Comparison of ENCODE assay signal across 16 mouse cellular contexts in the genomic region with DNA sequence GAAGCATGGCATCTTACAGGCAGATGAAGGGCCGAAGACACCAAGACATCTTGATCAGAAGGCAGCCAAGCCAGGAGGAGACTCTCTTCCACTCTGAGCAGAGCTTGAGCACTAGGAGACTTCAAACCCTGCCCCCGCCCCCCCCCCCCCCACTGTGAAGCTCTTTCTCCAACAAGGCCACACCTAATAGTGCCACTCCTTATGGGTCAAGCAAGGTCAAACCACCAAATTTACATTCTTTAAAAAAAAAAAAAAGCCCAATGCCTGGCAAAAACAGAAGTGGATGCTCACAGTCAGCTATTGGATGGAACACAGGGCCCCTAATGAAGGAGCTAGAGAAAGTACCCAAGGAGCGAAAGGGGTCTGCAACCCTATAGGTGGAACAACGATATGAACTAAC. TPM values are rescaled to one million over a fixed set of nuclear protein-coding genes. Genes with fewer than 3 reads are reported as not detected.
"Had no signal": no experiment of that assay in that cellular context is flagged by ENCODE, and none has a peak within 500 bp of the region (broad histone marks: within the 10 kb centered on the region; RNA-seq: fewer than 3 reads in every experiment).

No protein-coding gene starts in this region.

RNA-seq across cellular contexts. Expression of a gene that starts 16.4 kb away (rescaled TPM):
- polyA plus RNA-seq: lung, embryonic 14.5 days; lung, embryonic 16.5 days; midbrain, embryonic 10.5 days; midbrain, embryonic 12.5 days; midbrain, embryonic 14.5 days; midbrain, embryonic 16.5 days; neural tube, embryonic 11.5 days; neural tube, embryonic 13.5 days had no signal

RNA-seq across cellular contexts. Expression of a gene that starts 20.5 kb away (rescaled TPM):
- total RNA-seq: megakaryocyte, adult 5-6 weeks; megakaryocyte-erythroid progenitor cell, adult 5-6 weeks had no signal
- polyA plus RNA-seq: lung, embryonic 14.5 days; lung, embryonic 16.5 days; midbrain, embryonic 10.5 days; midbrain, embryonic 12.5 days; midbrain, embryonic 14.5 days; midbrain, embryonic 16.5 days; myocyte; neural tube, embryonic 11.5 days; neural tube, embryonic 13.5 days; neural tube, embryonic 15.5 days; small intestine, adult 2 months; stomach, embryonic 14.5 days; stomach, embryonic 16.5 days; thymus, postnatal 0 days had no signal

RNA-seq across cellular contexts. Expression of a gene that starts 34.0 kb away (rescaled TPM):
- total RNA-seq: megakaryocyte, adult 5-6 weeks; megakaryocyte-erythroid progenitor cell, adult 5-6 weeks had no signal
- polyA plus RNA-seq: lung, embryonic 14.5 days; lung, embryonic 16.5 days; midbrain, embryonic 10.5 days; midbrain, embryonic 12.5 days; midbrain, embryonic 14.5 days; midbrain, embryonic 16.5 days; myocyte; stomach, embryonic 14.5 days had no signal
